Mouse (Mus musculus) layer of hippocampus, adult 9-11 months (tissue): ENCODE data around the gene Asb2.

Experiments used
- DNase-seq: peaks from one replicate; pipeline ENCODE4 v3.0.0; 2022

The Asb2 gene

DNA sequence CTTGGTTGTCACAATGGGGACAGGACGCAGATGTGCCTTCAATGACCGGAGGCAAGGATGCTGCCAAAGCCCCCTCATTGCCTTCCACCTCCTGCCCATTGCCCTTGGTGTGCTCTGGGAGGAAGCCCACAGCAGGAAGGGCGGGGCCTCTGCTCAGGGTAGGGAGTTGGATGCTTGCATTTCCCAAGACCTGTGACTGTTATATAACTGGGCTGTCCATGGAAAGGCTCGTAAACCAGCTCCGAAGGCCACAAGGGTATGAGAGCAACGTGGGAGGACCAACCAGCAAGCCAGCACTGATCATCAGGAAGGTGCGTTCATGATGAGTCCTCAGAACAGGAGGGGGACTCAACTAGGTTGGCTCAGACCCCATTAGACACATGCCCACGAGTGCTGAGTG is 5.0 kb upstream of the Asb2 start:
- DNase-seq: no peak

DNA sequence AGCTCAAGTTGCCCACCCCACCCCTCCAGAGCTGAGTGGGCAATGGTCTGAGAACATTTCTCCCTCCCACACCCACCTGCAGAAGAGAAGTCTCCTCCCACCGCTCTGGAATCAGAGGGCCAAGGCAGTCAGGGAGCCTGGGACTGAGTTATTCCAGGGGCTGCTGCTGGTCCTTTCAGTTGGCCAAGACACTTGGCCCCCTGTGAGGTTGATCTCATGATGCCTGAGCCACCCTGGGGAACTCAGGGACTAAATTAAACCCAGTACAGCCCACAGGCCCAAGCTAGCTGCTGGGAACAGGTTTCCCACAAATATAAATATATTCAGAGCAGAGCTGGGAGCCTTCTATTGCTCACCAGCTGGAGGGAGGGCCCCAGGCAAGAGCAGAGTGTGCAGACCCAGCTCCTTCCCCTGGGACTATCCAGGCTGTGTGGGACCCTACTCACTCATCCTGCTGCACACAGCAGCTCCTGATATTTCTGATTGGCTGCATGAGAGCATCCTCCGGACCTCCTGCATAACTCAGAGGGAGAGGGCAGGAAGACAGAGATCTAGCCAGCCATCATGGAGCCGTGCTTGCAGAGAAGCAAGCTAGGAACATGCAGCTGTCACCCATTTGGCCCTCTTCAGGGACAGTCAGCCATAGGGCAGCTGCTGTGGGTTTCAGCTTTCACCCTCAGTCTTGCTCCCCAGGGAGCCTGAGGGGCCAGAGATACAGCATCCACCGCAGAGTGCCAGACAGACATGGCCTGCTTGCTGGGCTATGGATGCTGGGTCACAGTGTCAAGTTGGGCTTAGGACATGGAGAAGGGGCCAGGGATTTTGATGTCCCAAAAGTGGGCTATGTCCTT is 3.4 kb upstream of the Asb2 start:
- DNase-seq: no peak

DNA sequence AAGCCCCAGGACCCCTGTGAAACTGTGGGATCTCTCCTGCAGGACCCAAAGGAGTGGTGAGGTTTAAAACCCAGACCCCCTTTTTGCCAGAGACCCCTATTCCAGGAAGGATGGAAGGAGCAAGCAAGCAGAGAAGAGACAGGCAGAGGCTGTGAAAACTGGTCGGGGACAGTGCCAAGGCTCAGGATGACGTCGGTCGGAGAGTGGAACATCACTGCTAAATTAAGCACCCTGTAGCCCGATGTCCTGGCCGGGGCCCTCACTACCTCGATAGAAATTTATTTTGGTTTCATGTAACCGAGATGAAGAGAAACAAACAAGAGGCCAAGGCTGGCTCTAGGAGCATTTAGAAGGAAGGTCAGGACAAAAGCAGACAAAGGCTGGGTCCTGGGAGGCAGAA is 2.4 kb upstream of the Asb2 start:
- DNase-seq: no peak

DNA sequence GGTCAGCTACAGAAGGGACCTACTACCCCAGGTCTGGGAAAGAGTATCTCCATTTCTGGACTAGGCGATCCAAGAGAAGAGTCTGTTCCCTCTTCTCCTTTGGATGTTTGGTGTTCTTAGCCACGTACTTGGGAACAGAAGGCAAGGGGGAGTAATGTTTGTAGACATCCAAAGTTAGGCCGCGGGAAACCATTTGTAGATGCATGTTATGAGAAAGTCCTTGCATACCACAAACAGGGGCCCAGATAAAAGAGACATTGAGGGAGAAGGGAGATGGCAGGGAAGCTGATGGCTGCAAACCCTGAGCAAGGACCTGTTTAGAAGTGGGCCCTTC is 581 bp upstream of the Asb2 start:
- DNase-seq: no peak

DNA sequence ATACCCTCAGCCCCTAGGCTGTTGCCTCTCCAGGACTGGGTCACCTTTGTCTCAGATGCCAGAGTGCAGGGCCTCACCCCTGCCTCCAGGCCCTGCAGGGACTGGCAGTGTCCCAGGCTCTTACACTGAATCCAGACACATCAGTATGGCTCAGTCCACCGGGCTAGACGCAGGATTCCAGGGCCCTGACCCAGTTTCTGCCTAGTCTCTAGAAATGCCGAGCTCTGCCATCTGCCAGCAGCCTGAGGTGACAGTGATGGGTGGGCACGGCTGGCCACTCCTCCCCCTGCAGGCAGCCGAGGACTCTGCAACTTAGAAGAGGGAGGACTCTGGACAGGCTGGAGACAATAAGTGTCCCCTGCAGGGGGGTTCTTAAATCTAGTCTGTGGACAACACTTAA is 2.3 kb downstream of the Asb2 start:
- no peak for DNase-seq

DNA sequence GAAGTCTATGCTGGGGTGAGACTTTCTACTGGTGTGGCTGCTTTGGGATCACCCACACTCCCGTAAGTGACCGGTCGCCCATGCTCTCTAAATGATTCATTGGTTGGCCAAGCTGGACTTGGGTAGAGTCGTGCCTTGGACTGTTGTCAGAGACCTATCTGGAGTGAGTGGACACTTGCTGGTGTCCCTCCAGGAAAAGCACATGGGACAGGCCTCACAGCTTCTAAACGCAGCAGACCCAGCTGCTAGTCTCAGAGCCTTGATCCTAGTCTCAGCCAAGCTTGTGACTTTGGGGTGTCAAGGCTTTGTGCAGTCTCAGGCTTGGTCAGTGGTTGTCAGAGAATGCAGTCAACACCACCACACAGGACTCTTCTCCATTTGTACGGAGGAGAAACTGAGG is 3.1 kb downstream of the Asb2 start:
- no peak for DNase-seq

DNA sequence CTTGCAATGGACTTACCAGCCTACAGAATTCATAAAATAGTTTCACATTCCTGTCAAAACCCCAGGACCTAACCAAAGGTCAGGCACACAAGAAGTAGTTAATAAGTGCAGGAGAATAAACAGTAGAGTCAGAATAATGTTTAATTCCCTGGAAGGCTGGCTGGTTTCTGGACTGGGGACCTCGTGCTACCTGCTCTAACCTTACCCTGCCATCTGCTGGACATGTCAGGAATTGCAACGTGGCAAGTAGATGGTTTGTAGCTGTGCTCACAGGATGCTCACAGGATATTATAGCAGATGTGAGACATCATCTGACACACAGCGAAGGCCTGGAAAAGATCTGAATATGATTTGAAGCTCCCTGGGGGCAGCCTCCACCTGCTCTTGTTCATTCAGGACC is 7.3 kb downstream of the Asb2 start:
- DNase-seq: peak; percentile 63

DNA sequence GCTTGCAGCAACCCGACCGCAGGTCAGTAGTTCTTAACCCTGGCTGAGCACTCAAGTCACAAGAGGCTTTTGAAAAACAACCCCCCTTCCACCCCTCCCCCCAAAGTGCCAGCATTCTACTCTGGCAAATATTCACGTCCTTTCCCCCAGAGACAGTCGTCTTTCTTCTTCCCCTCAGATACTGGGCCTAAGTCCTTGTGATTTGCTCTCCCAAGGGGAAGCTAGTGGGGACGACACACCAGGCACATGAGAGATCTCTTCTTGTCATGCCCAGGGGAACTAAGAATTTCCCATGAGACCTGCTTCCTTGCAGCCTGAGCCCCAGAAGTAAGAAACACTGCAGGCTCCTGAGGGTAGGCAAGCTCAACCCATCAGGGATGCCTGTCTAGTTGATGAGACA is 8.4 kb downstream of the Asb2 start:
- no peak for DNase-seq

DNA sequence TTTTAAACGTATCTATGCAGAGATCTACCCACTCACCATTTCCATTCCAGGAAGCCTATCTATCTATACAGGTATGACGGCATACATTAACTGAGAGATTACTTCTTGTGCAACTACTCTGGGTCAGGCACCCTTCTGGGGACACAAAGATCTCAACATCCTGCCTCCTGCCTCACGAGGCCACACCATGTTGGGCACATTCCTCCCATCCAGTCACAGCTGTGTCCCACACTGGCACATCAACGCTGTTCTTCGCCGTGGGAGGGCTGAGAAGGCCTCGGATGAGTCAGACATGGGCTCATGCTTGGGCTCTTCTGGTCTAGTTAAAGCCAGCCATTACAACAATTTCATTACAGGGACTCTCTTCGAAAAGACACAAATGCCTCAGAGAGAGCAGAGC is 8.9 kb downstream of the Asb2 start:
- DNase-seq: no peak

DNA sequence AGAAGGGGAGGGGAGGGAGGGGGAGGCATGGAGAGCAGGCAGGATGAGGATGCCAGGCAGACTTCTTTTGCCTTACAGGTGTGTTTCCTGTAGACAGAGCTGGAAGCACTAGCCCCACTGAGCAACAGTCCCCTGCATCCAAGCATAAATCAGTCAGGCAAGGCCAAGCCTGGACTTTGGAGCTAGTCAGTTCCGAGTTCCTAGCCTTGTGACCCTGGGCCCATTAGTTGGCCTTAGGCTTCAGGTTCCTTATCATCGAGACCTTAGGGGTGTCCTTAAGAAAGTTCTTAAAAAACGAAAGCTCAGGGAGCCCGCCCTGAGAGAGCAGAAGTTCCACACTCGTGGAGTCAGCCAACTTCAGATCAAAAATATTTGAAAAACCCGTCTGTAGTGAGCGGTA is 10.9 kb downstream of the Asb2 start:
- DNase-seq: no peak

DNA sequence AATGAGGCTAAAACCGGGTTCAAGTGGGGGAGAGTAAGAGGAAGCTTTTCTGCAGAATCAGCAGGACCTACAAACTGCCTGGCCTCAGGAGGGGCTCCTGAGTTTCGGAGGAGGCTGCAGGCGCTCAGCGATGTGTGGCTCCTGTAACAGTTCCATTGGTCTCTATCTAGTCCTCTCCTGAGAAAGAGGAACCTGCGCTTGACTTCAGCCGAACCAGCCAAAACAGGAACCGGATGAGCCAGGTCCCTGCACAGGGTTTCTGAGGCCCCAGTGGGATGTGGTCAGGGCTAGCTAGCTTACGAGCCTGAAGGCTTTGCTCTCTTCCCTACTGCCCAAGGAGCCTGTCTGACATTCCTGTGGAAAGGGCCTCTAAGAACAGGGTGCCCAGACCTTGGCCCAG is 12.3 kb downstream of the Asb2 start:
- DNase-seq: peak; percentile 84

DNA sequence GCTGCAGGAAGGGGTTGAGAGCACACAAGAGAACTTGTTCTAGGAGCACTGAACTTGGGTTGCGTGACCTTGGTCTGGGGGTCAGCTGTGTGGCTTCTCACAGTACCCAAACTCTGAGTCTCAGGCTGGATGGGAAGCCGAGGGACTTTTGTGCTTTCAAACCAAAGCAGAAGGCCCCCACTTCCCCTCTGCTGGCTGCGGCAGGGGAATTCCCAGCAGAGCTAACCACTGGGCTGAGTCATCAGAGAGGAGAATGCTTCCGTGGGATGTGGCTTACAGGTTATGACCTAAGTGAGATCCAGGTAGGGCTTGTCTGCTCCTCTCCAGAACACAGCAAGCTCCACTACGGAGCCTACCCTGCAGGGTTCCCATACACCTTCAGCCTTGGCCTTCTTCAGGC is 14.6 kb downstream of the Asb2 start:
- peak; percentile 54 for DNase-seq

DNA sequence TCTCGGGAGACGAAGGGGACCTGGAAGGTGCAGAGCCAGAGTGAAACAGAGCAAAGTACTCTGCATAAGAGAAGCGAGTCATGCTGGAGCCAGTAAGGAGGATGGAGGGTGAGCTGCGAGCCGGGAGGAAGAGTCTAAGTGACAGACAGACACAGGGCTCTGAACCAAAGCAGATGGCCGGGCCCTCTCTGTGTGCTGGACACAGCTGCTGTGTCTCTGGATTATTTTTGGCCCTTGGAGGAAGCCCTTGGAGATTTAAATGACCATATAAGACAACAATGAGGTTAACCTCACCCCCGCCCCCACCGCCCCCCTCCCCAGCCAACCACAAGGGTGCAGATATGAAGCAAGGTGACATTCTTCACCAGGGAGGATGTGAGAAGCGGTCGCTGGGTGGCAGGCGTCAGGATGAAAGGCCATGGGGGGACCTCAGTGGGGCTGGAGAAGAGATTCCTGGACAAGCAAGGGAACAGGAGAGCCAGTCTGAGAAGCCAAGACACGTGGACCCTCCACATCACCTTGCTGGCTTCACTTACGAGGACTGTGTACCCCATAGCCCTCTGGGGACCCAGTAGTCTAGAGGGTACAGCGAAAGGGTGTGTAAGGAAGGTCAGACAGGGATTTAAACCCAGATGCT is 17.5 kb downstream of the Asb2 start:
- no peak for DNase-seq

DNA sequence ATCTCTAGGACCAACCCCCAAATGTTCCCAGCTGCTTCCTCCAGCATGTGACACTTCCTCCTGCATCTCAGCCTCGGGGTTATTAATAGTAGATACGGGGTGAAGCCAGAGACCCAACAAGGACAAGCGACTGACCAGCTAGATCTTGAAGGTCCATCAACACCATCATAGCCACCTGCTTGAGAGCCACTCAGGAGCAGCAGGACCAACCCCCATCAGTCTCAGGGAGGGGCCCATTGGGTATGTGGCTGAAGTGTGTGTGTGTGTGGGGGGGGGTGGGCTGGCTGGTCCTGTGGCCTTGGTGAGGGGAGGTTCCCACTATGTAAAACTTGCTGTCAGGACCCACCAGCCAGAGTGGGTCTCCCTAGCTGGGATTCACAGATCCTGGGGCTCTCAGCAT is 19.0 kb downstream of the Asb2 start:
- no peak for DNase-seq

DNA sequence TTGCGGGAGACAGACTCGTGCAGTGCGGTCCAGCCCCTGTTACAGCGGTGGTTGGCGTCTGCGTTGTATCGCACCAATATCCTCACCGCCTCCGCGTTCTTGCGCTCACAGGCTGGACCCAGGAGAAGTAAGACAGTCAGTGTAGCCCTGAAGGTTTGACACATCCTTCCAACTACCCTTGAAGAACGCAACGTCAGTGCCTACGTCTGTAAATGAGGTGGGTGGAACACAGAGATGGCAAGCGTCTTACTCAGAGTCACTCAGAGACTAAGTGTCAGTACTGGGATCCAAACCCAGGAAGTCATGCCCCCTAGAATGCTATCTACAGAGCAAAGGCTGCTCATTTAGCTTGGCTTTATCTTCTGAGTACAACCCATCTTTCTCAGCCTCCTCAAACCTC is 22.4 kb downstream of the Asb2 start:
- DNase-seq: no peak

DNA sequence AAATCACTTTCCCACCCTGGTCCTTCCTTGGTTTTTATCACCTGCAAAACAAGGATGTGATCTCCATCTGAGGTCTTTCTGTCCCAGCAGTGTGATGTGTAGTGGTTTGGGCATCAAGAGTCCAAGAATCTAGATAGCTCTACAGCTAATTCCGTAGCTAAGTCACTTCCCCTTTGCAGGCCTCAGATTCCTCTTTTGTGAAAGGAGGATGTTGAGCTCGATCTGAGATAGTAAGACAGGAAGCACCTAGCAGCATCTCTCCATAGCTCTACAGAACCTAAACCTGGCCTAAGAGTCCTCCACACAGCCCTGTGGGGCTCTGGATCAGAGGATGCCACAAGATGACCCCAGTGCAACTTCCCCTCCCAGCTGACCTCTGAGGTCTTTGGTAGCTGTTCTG is 22.9 kb downstream of the Asb2 start:
- DNase-seq: no peak

DNA sequence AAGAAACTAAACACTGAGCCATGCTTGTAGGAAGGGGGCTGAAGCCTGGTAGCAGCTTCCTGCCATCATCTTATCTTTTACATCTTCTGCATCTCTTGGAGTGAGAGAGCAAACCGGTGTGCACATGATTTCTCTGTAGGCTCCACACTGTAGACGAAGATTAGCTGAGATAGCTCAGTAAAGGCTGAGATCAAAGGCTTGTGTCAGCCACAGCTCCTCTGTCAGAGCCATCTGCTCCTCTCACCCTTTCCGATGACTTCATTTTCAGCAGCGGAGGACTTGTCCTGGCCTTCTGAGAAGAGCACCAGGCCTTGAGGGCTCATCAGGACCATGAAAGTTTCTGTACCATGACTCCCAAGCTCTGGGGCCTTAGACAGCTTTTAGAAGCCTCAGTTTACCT is 24.3 kb downstream of the Asb2 start:
- no peak for DNase-seq

DNA sequence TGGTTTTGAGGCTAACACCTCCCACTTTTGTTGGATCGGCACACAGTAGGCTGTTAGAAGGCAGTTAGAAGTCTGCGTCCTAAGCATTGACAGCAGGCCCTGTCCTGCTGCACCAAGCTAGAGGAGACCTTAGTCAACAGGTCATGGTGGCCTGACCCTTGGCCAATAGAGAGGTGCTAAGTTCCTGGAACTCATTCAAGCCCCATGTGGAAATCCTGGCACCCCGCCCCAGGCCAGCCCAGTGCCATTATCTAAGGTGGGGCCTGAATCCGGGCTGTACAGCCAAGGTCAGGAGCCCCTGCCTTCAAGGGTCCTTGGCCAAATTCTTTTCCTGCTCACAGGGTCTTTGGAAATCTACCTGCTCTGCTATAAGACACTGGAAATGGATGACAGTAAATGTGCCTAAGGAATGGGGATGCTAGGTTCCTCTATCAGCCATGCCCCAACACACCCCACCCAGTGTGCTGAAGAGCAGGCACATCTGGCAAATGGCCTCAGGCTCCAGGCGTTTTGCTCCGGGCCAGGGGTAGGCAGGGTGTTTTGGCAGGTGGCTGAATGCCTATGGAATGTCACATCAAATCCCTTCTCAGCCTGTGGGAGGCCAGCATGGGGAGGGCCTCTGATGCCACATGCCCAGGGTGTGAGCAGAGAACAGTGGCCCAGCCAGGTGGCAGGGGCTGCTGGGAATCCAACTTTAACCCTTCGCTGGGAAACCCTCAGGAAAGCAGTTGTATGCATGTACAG is 27.2 kb downstream of the Asb2 start:
- no peak for DNase-seq

DNA sequence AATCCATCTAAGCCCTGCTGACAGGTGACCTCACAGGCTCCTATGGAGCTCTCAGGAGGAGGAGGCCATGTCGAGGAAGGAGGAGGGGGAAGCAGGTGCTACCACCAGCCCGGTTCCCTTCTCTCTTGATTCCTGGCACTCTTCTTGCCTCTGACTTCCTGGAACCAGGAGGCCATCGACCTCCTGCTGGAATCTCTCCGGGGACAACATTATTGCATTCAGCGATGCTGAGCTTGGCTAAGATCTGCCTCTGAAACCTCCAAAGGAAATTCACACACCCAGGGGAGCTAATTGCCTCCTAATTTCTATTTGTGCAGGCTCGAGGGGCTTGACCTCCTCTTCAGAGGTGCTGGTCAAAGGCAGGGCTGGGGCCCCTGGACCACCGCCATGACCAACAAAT is 28.7 kb downstream of the Asb2 start:
- no peak for DNase-seq

DNA sequence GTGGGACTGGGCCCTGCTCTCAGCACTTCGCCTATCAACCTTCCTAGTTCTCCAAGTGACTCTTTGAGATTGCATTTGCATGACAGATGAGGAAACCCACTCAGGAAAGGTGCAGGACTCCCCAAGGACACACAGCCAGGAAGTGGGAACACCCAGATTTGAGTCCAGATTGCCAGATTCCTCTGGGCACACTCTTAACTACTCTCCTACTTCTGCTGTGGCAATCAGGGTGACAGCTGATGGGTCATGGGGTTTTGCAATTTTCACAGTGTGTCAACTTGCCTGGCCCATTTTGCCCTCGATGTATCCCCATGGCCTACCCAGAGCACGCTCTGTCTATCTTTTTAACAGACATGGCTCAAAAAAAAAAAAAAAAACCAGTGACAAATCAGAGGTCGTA is 29.2 kb downstream of the Asb2 start:
- DNase-seq: no peak

DNA sequence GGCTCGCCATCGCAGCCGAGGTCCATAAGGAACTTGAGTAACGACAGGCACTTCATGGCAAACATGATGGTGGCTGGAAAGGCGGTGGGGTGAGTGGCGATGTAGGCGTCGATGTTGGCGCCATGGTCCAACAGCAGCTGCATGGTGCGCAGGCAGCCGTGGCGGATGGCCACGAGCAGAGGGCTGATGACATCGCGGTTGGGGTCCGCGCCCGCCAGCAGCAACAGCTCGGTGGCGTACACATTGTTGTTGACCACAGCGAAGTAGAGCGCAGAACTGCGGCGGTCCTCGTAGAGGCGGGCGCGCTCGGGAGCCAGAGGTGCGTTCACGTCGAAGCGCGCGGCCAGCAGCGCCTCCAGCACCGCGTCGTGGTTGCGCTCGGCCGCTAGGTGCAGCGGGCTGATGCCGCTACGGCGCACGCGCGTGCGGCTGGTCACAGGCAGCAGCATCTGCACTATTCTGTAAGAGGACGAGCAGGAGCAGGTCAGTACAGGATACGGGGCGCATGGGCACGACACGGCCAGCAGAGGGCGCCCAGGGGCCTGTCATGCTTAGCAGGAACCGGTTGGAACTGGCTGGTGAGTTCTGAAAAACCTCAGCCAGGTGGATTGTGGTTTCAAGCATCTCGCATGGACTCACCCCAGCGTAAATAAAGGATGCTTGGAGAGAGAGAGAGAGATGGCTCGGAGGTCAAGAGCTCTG is 30.5 kb downstream of the Asb2 start:
- peak; percentile 89 for DNase-seq

DNA sequence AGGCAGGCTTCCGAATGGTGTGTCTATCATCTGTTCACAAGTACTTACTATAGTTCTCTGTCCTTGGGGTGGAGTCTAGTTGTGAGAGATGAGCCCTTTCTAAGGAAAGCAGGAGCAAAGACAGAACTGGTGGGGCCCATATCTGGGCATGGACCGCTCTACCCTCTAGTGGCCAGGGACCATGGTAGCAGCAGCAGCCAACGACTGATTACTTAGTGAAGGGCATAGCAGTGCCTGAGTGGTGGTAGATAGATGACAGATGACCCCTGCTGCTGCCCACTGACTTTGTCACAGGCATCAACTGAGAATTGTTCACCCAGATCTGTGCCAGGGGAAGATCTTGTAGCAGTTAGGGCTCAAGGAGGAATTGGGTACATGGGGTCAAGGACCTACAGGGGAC is 33.0 kb downstream of the Asb2 start:
- DNase-seq: no peak

DNA sequence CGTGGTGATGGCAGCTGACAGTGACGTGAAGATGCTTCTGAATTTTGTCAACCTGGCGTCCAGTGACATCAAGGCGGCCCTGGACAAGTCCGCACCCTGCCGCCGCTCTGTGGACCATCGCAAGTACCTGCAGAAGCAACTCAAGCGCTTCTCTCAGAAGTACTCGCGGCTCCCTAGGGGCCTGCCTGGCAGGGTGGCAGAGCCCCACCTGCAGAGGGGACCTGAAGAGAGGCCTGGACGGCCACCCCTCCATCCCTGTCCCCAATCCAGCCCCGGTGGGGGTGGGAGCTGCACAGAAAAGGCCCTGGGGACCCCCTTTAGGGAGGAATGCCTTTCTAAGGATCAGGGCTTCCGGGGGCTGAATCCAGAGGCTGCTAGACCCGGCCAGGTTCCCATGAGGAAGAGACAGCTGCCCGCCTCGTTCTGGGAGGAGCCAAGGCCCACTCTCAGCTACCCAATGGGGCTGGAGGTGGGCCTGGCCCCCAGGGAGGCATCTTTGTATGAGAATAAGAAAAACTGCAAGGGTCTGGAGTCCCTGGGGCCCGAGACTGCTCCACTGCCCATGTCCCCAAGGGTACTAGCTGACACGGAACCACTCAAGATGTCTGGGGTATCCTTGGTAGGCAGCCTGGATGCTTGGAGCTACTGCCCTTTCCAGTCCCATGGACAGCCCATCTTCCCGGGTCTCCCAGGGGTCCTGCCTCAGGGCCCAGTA is 39.8 kb downstream of the Asb2 start:
- DNase-seq: no peak
